Mouse (Mus musculus) bone marrow, adult 2 months (tissue): ENCODE results near the gene Kif3b.

Experiments
- CTCF ChIP-seq: fragments of 200-500 bp; IDR thresholded peaks from 2 replicates; pipeline ENCODE4 v1.5.1; 2011; ENCODE audit warnings: low read length, control low read depth; ENCODE audit not compliant: control insufficient read depth, insufficient read depth
- POLR2A ChIP-seq: fragments of 200-500 bp; IDR thresholded peaks from 2 replicates; pipeline ENCODE4 v1.6.1; 2011; ENCODE audit warnings: low read depth, mild to moderate bottlenecking, control low read depth, low read length, borderline replicate concordance; ENCODE audit not compliant: control insufficient read depth

DNA sequence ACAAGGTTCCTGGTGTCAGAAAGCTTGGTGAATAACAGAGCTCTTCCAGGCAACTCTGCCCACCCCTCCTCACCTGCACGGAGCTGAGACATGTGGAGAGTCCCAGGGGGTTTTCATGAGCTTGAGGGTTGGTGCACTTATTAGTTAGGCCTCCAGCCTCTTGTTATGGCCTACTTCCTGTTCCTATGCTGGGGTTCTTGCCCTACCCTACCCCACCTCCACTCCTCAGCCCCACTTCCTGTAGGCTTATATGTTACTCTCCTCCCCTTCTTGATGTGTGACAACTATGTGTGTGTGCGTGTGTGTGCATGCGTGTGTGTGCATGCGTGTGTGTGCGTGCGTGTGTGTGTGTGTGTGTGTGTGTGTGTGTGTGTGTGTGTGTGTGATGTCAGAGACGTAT is 28.2 kb upstream of the Kif3b start:
- TF ChIP-seq POLR2A: no peak
- TF ChIP-seq CTCF: no peak
